Mouse (Mus musculus): ENCODE measurements around the gene Mcub. TPM values are rescaled to one million over a fixed set of nuclear protein-coding genes. Genes with fewer than 3 reads are reported as not detected.

Gene Mcub
- total RNA-seq (2021), result 1 to 10 TPM; 4.1 to 6.5 TPM
- long read RNA-seq, transcript Mcub-201 (8 exons, 1,318 nt), result major isoform, 9 of 12 reads
- long read RNA-seq, partial matches to known transcripts, result 1 of 12 reads
- long read RNA-seq, other reads (novel, unspliced or antisense), result 2 of 12 reads

DNA sequence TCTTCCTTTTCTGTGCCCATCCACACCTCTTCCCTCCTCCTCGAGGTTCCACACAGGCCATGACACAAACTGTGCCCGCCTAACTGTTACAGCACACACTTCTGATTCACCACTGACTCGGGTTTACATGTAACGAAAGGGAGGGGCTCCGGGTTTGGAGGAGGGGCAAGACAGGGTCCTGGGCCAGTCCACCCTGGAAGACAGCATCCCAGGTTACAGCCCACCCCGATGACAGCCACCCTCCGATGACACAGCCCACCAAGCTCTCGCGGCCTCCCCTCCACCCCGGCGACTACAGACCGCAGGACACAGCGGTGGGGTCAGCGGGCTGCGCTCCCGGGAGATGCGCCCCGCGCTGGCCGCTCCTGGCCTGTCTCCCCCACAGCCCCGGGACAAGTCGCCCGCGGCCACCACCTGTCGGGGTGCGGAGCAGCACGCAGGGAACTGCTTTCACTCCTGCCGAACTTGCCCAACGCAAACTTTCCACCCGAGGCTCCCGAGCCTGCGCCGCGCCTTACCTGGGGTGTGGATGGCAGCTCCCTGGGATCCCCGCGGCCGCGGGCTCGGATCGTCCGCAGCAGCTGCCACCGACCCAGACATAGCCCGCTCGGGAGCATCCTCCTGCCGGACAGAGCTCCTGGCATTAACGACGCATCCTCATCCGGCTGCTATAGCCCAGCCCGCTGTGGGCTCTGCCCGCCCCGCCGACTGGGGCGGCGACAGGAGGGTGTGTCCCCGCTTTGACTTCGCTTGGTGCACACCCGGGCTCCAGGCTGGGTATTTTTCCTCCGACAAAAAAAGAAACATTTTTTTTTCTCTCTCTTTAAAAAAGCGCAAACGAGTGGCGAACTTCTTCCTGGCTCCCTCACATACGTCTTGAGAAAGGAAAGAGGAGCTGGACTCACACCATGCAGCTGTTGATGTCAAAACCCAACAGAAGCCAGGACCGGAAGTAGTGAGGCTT, at the start of gene Mcub:
Gene Mcub (minus strand): TSS at position 775 of the 964 bp plus-strand sequence.
- DNase-seq (ENCODE audit: low spot score in 2 of 2), result peak in 1 of 2 experiments; percentile 28

DNA sequence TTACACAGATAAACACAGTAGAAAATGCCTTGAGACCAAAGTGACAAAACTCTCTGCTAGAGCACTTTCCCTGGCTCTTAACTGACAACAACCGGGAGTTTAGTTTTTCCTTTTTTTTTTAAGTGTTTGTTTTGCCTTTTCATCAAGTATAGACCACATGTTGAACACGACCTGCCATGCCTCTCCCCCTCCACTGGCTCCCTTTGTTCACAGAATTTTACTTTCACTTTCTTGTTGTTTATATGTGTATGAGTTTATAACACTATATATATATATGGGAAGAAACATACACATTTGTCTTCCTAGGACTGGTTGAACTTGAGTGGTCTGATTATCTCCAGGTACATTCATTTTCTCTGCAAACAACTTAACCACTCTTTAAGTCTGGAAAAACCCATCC, 42.9 kb upstream of the Mcub start:
- no peak for DNase-seq (ENCODE audit: low spot score in 2 of 2)

DNA sequence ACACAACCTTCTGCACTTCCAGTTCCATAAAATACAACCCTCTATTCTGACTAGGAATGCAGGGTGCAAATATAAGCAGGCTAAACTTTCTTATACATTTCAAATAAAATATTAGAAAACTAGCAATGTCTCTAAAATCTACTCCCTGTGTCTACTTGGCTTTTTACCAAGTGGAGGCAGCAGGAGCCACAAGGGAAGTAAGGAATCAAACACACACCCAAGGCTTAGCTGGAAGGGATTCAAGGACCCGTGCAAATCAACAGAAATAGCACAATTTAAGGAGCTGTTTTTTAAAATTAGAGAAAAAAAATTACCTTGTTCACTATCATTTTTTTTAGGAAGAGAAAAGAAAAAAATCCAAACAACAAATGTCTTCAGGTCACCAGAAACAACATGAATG, 41.2 kb upstream of the Mcub start:
- DNase-seq (ENCODE audit: low spot score in 2 of 2), result no peak

DNA sequence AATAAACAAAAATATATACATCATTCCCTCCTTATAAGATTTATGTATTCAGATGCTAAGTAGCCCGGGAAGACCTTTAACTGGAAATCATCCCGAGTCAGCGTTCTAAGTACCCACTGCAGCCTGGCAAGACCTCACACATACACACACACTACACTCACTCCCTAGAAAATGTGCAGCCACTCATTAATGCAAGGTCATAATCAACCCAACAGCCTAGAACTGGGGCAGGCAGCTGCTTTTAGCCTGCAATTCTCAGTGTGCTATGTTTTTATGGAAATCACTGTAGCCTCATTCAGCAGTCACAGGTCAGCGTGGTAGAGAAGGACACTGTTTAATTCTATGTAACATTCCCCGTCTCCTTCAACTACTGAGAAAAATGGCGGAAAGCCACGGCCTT, 36.1 kb upstream of the Mcub start:
- DNase-seq (ENCODE audit: low spot score in 2 of 2), result no peak

DNA sequence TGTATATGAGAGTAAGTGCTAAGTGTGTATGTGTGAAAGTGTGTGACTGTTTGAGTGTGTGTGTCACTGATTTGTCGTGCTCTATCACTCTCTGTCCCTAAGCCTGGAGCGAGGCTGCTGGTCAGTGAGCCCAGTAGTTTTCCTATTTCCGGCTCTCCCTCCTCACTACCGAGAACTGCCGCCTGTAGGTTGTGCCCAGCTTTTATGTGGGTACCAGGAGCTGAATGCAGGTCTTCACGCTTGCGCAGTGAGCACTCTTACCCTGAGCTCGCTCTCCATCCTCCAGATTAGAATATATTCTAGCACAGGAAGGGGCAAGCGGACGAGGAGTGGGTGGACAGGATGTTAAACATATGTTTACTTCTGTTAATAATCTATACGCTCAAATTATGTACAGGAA, 30.9 kb upstream of the Mcub start:
- DNase-seq (ENCODE audit: low spot score in 2 of 2), result no peak

DNA sequence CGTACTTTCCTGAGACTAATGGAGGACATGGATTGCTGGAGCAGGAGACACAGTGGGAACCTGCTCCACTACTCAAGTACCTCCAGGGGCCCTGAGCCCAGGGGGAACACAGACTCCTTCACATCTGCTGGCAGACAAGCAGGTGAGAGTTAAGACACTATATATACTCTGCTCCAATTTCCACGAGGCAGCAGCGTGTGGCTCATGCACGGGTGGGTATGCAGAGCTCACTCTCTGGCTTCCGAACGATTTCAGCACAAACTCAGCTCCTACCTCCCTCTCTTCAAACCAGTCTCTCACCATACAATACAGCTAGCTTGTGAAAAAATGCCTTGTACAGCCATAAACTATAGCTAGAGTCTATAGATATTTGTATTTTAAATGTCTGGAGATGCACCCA, 28.5 kb upstream of the Mcub start:
- DNase-seq (ENCODE audit: low spot score in 2 of 2), result no peak

DNA sequence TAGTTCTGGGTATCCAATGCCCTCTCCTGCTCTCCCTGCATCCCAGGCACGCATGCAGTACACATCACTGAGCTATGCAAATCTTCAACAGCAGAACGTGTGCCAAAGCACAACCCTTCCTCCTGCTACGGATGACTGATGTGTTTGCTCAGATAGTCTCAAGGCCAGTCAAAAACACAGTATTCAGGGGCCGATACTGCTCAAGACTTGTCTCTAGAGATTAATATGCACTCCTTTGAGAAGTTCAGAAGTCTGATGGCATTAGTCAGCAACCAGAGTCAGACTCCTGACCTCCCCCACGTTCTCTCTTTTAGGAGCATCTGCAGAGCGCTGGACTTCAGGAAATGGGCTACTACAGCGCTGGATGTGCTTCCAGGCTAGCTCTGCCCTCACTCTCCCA, 28.0 kb upstream of the Mcub start:
- DNase-seq (ENCODE audit: low spot score in 2 of 2), result no peak

DNA sequence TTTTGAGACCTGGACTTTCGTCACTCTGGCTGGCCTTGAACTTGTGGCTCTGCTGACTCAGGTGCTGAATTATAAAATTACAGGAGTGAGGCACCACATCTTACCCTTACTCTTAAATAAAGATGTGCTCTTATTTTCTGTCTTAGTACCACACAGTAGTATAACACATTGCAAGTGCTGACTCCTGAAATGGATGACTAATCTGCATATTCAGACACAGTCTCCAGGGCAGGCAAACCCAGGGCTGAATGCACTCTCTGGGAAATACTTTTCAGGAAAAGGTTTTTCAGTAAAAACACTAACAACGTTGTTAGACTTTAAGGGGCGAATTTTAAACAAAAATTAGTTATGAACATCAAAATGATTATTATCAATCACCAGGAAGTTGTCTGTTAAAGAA, 27.3 kb upstream of the Mcub start:
- no peak for DNase-seq (ENCODE audit: low spot score in 2 of 2)

DNA sequence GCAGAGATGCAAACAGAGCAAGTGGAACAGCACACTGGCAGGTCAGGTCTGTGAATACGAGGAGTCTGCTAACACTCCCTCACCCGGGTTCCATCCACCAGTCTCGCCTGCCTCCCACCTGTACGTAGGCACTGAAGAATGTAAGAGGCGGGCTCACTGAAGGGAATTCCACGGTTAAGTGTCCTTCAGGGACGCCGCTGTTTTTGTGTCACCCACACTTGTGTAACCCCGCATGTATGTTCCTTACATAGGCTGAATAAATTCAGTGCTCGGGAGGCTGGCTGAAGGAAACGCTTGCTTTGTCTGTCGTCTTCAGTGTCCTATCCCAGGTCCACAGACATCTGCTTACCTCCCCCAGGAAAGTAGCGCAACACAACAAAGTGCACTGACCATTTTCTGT, 17.3 kb upstream of the Mcub start:
- no peak for DNase-seq (ENCODE audit: low spot score in 2 of 2)

DNA sequence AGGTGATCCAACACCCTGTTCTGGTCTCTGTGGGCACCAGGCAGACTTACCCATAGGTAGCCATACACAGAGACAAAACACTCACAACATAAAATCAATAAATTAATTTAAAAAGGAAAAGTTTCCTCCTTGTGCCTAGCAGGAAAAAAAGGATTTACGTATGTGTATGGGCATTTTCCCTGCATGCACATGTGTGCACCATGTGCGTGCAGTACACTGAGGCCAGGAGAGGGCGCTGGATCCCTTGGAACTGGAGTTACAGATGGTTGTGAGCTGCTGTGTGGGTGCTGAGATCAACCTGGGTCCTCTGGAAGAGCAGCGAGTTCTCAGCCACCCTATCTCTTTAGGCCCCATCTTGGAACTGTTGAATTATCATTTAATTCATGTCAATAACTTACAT, 15.3 kb upstream of the Mcub start:
- no peak for DNase-seq (ENCODE audit: low spot score in 2 of 2)

DNA sequence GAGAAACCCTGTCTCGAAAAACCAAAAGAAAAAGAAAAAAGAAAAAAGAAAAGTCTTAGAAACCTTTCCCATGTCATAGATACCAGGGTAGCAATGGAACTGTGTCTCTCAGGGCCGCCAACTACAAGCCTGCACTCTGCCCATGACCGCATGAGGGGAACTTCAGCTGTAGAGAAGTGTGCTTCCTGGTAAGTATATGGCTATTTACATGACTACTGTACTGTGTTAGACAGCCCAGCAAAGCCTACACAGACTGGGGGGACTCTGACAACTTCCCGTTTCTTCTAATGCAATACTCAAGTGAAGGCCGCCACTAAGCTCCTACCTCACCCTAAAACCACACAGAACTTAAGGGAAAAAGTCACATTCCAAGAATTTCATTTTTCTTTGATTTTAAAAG, 14.8 kb upstream of the Mcub start:
- DNase-seq (ENCODE audit: low spot score in 2 of 2), result no peak

DNA sequence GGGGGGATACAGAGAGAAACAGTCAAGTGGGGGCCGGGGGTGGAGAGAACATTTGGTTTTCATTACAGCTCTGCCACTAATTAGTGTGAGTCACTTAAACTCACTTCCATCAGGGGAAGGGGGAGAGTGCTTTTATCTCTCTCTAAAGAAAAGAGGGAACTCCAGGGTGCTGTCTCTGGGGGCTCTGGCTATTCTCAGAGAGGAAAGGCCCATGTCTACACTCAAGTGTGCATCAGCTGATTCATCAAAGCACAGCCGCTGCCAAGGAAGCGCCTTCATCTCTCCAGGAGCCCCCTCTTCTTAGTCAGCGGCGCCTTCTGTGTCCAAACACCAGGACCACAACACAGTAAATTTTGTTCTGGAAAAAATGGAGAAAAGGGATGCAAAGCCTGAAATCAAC, 12.3 kb upstream of the Mcub start:
- no peak for DNase-seq (ENCODE audit: low spot score in 2 of 2)

DNA sequence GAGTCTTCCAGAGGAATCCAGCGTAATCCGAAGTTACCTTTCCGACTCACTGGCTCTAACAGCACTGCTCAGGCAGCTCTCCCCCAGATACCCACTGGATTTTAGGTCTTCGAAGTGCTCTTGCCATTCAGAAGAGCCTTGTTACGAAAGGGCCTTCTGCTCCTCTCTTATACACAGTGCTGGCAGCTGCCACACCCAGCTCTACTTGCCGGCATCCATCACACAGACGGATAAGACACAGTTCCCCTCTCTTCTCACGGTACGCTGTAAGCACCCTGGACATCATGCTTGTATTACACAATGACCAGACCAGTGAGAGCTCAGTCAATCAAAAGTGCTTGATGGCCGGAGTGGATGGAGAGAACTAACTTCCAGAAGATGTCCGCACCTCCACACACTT, 11.8 kb upstream of the Mcub start:
- DNase-seq (ENCODE audit: low spot score in 2 of 2), result no peak

DNA sequence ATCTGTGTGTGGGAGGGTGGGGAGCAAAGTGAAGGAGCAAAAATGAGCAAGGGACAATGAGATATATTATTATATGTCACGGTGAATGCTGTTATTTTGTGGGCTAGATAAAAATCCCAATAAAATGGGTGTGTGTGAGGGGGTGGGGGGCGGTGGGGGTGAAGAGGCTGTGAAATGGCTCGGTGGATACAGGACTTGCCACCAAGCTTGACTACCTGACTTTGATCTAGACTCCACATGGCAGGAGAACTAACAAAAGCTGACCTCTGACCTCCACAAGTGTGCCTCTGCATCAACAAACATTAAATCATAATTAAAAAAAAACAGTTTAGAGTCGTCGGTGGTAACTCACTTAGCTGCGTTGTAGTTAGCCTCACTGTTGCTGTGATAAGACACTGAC, 9.5 kb upstream of the Mcub start:
- no peak for DNase-seq (ENCODE audit: low spot score in 2 of 2)

DNA sequence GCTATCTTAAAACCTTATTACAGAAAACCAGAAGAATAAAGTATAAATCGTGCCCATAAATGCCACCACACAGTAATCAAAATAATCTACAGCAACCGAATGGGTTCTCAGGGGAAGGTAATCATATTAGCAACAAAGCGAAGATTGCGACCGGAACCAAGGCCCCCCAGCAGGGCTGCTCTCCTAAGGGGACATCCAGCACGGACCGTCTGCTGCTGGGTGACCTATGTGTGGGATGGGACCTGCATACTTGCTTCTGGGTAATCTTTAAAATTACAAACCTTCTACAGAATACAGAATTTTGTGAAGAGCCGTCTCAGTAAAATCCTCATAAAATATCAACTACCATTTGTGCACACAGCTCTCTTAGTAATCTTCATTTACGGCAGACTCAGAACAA, 8.7 kb upstream of the Mcub start:
- DNase-seq (ENCODE audit: low spot score in 2 of 2), result no peak

DNA sequence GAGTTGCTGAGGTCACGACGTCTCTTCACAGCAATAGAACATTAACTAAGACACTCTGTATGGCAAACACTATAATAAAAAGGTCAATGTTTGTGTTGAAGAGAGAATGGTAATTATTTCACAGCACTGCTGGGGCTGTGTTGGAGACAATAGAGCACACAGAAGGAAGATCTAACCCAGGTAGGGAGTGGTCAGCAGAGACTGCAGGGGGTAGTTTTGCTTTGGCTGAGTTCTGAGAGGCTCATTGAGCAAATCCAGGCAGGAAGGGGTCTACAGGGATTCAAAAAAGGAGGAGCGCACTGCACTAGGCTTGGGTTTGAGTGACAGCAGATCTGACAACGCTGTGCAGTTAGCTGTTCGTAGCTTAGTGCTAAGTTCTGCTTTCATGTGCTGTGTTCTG, 6.3 kb upstream of the Mcub start:
- DNase-seq (ENCODE audit: low spot score in 2 of 2), result no peak

DNA sequence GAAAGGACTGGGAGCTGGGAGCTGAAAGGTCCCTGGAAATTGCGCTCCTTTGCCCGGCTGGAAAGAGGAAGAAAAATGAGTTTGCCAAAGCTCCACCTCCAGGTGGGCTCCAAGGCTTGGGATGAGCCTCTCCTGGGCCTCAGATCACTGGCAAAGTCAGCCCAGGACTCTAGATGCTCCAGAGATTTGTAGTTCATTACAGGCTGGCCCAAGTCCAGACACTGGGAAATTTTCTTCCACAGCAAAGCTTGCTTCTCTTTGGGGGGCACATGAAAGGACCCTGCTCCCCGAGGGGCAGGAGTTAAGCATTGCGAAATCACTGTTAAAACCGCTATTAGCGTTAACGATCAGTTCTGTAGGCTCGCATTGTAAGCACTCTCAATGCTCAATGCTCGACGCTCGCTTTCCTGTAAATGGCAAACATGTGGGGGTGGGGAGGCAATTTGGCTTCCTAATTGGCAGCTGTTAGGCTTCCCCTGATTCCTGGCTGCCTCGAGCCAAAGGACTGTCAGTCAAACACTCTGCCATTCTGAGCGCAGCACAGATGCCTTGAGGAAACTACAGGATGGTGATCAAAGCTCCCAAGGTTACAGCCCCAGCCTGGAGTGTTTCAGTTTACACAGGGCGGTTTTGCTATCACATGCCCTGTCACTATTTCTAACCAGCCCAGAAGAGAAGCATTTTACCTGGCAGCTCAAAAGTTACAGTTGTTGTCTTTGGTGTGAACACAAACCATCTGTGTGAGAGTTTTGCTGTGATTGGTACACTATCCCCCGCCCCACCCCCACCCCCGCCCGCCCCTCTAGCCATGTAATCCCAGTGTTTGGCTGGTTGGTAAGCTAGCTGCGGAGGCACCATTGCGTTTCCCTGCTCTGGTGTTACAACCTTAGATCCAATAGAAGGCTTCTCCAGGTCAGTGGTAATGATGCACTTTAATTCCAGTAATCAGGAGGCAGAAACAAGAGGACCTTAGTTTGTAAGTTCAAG, 816 bp upstream of the Mcub start:
- peak; percentile 49 to 57 for DNase-seq (ENCODE audit: low spot score in 2 of 2)

DNA sequence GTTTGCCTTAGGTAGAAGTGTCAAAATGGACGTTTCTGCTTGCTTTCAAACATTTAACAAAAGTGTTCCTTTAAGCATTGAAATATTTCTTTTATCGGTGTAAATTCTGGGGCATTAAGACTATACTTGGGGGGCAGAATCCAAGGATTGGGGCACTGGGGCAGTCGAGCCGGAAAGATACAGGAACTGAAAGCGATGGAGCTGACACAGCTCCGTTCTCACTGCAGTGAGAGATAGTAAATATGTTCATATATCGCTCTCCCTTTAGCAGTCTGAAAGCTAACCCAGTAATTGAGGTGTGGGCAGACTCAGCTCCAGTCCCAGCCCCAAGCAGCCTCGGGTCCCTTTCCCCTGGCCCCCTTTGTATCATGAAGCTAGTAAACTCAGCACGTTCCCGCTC, 975 bp downstream of the Mcub start:
- no peak for DNase-seq (ENCODE audit: low spot score in 2 of 2)

DNA sequence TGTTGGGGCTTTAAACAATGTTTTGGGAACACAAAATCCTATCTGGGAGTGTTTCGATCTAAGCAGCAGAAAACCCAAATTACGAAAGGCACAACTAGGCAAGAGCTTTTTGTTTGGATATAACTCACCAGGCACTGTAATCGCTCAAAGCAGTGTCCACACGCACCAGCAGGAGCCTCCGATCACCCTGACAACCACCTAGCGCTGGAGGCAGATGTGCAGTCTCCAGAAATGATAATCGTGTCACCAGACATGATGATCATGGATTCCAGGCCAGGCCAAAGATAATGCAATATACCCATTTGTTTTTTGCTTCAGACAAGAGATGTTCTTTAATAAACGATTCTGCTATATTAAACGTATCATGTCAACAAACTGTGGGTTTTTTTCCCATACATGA, 2.1 kb downstream of the Mcub start:
- DNase-seq (ENCODE audit: low spot score in 2 of 2), result no peak

DNA sequence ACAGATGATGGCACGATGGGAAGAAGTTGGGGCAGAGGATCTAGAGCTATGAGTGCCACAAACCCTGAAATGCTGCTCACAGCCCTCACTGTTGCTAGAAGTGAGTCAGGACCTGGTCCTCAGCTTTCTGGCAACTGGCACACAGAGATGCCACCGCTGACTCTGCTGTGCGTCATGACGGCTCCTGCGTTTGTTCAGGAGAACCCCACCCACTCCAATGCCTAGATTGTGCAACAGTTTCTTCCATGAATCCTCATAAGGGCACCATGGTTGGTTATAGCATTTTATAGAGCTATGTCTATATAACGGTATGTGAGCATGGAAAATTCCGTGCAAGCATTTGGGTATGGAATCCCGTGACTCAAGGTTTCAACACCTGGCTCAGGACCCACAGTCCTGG, 5.3 kb downstream of the Mcub start:
- DNase-seq (ENCODE audit: low spot score in 2 of 2), result no peak

DNA sequence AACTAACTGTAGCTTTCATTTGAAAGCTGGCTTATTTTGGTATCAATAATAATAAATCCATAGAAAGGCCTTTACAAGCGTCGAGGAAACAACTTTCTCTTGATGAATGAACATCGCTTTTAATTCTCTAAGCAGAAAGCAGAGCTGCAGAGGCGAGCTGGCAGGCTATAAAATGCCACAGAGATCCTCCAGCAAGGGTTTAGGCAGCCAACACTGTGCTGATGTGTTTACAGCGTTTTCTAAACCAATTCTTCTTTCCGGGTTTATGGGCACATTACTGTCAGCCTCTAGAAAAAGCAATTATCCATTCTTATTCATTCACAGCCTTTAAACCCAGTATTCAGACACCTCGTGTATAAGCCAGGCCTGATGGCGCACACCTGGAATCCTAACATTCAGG, 7.5 kb downstream of the Mcub start:
- no peak for DNase-seq (ENCODE audit: low spot score in 2 of 2)

DNA sequence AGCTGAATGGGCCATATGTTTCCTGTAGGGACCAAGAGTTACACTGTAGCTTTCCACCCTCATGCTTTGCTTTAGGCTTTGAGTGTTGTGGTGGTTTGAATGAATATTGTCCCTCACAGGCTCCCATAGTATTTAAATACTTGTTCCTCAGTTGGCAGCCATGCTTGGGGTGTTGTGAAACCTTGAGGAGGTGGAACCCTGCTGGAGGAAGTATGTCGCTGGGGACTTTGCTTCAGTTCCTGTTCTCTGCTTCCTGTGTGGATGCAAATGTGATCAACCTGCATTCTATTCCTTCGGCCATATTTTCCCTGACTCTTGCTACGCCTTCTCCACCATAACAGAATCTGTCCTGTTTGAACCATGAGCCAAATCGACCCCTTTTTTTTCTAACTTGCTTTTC, 16.7 kb downstream of the Mcub start:
- DNase-seq (ENCODE audit: low spot score in 2 of 2), result no peak
